Mouse (Mus musculus) hindbrain, embryonic 14.5 days (tissue): Measurements from ENCODE around the gene Amotl2. TPM values are rescaled to one million over a fixed set of nuclear protein-coding genes. Genes with fewer than 3 reads are reported as not detected.
"Not testable (repeated sequence)": the region's sequence is repeated elsewhere in the genome, so short reads cannot be mapped to it uniquely, and the experiment has no call there.

ENCODE experiments used
- ATAC-seq: fragments of 200-750 bp; cut with Nextera tagmentation; 2 replicates; pipeline ENCODE4 v1.8.0; 2017; ENCODE audit warnings: moderate number of reproducible peaks, mild to moderate bottlenecking, moderate TSS enrichment, moderate library complexity; ENCODE audit not compliant: low FRiP score
- DNase-seq: peaks from one replicate; pipeline ENCODE4 v3.0.0-alpha.2; 2015; ENCODE audit warnings: low spot score
- H3K27ac ChIP-seq: fragments of 300-500 bp; sonication (generic); 2 replicates; pipeline ENCODE4 v1.5.1; 2014; ENCODE audit warnings: mild to moderate bottlenecking, moderate library complexity
- H3K27me3 ChIP-seq: fragments of 300-500 bp; sonication (generic); 2 replicates; pipeline ENCODE4 v1.6.1; 2014; ENCODE audit warnings: mild to moderate bottlenecking, low read length, mixed read lengths; ENCODE audit not compliant: control insufficient read depth, insufficient read depth
- H3K36me3 ChIP-seq: fragments of 300-500 bp; sonication (generic); replicated peaks from 2 replicates; pipeline ENCODE4 v1.6.1; 2014; ENCODE audit not compliant: control insufficient read depth, insufficient read depth
- H3K4me1 ChIP-seq: fragments of 300-500 bp; sonication (generic); replicated peaks from 2 replicates; pipeline ENCODE4 v1.6.1; 2014; ENCODE audit warnings: antibody characterized with exemption, low read length, mixed read lengths; ENCODE audit not compliant: control insufficient read depth, insufficient read depth
- H3K4me2 ChIP-seq: fragments of 300-500 bp; sonication (generic); replicated peaks from 2 replicates; pipeline ENCODE4 v1.6.1; 2014; ENCODE audit warnings: mild to moderate bottlenecking, moderate library complexity
- H3K4me3 ChIP-seq: fragments of 300-500 bp; sonication (generic); replicated peaks from 2 replicates; pipeline ENCODE4 v1.5.1; 2014; ENCODE audit warnings: mild to moderate bottlenecking, low read length
- H3K9ac ChIP-seq: fragments of 300-500 bp; sonication (generic); 2 replicates; pipeline ENCODE4 v1.6.1; 2014
- H3K9me3 ChIP-seq: fragments of 300-500 bp; sonication (generic); 2 replicates; pipeline ENCODE4 v1.6.1; 2016; ENCODE audit warnings: low read length; ENCODE audit not compliant: control insufficient read depth
- WGBS: fragments of 180-500 bp; shearing (Covaris S2); extraction: QIAGEN DNeasy Blood & Tissue Kit; methylation state at CpG from one replicate; pipeline ENCODE4 v1.1.7; 2014; 5-methylcytosine and 5-hydroxymethylcytosine counted together
- polyA plus RNA-seq: library from polyadenylated mRNA; unstranded; fragments of >200 nt; fragmentation: Nextera tagmentation; extraction: Ambion mirVana; gene quantifications from 2 replicates; pipeline ENCODE4 v1.2.1, GENCODE M21; 2014

The Amotl2 gene
- polyA plus RNA-seq, 1 experiment from 2014 or later = 54.1 TPM

DNA sequence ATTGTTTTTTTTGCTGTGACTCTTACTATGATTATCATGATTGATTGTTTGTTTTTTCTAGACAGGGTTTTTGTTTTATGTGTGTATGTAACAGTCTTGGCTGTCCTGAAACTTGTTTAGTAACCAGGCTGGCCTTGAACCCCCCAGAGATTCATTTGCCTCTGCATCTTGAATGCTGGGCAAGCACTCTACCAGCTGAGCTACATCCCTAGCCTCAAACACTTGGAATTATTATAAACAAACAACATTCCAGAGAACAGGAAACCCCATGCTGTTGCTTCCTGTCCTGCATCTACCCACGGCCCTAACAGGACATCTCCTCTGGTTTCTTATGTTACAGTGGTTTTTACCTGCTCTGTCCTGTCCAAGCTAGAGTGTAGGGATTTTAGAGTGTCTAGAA lies 42.4 kb downstream of the Amotl2 start:
- H3K4me2 ChIP-seq = no peak overlapping the region
- H3K27me3 ChIP-seq = no peaks in the 10 kb centered on the region
- H3K4me3 ChIP-seq = no peak overlapping the region
- no peak for ATAC-seq
- no peak for DNase-seq
- 59% methylated on average over 1 of the region's 1 CpGs for WGBS
- H3K9me3 ChIP-seq = no peaks in the 10 kb centered on the region
- no peak overlapping the region for H3K9ac ChIP-seq
- no peaks in the 10 kb centered on the region for H3K36me3 ChIP-seq
- no peaks in the 10 kb centered on the region for H3K4me1 ChIP-seq
- H3K27ac ChIP-seq = peak overlapping the region; percentile 33; the same call in 1 of the 2 replicates

DNA sequence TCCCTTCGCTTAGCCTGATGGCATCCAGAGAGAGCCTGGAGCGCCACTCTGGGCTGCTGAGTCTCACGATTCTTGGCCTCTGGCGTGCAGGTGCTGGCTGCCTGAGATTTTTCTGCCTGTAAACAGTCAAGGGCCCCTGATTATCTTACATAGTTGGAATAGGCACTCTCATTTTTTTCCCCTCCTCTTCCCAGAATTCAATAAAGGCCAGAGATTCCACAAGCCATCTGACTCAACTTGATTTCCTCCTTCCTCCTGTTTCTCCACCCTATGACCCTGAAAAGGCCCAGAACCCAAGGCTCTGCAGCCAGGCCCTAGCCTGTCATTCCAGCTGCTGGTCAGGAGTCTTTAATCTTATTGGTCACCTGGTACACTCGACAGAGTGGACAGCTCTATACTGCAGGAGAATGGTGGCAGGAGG lies 43.1 kb downstream of the Amotl2 start:
- no peaks in the 10 kb centered on the region for H3K27me3 ChIP-seq
- H3K4me2 ChIP-seq = no peak overlapping the region
- H3K9ac ChIP-seq = no peak overlapping the region
- H3K9me3 ChIP-seq = no peaks in the 10 kb centered on the region
- no peak overlapping the region for H3K27ac ChIP-seq
- no peak for DNase-seq
- H3K36me3 ChIP-seq = no peaks in the 10 kb centered on the region
- no peak overlapping the region for H3K4me3 ChIP-seq
- H3K4me1 ChIP-seq = no peaks in the 10 kb centered on the region
- ATAC-seq = no peak
- WGBS = 69% methylated on average over 5 of the region's 5 CpGs

DNA sequence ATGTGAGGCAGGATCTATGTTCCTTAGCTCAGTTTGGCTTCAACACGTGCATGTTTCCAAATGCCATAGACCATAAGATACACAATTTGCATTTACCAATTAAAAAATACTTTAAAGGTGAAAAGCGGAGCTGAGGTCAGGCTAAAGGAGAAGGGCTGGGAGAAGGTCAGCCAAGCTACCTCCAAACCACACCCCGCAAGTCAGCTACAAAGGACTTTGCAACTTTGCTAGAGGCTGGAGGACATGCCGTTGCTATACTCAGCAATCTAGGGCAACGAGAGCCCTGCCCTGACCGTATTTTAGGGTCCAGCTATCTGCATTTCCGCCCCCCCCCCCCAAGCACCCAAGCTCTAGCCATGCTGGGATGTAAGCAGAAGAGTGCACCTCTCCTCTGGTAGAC lies 45.1 kb downstream of the Amotl2 start:
- no peak overlapping the region for H3K9ac ChIP-seq
- ATAC-seq = no peak
- H3K36me3 ChIP-seq = no peaks in the 10 kb centered on the region
- H3K4me2 ChIP-seq = no peak overlapping the region
- H3K27ac ChIP-seq = no peak overlapping the region
- no peak overlapping the region for H3K4me3 ChIP-seq
- DNase-seq = no peak
- WGBS = 89% methylated on average over 7 of the region's 7 CpGs
- no peaks in the 10 kb centered on the region for H3K27me3 ChIP-seq
- no peaks in the 10 kb centered on the region for H3K4me1 ChIP-seq
- H3K9me3 ChIP-seq = no peaks in the 10 kb centered on the region

DNA sequence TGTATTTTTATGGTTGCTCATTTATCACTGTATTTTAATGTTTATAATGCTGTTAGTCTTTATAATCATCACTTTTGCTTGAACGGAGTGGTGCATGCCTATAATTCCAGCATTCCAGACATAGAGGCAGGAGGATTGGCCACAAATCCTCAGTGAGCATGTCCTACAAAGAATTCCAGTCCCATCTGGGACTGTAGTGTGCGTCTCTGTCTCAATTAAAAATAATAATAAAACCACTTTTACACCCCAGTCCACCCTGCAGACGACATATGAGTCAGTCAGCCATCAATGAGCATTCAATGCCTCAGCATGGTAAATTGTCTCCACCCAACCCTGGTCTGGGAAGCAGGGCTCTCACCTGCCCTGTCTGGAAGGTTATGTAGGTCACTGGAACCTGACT lies 46.4 kb downstream of the Amotl2 start:
- no peak for DNase-seq
- Histone ChIP-seq H3K27me3 (no peaks in the 10 kb centered on the region), H3K27ac (no peak overlapping the region), H3K9me3 (no peaks in the 10 kb centered on the region), H3K9ac (no peak overlapping the region), H3K4me2 (no peak overlapping the region), H3K4me1 (no peaks in the 10 kb centered on the region), H3K4me3 (no peak overlapping the region), H3K36me3 (no peaks in the 10 kb centered on the region)
- no peak for ATAC-seq
- WGBS = 78% methylated on average over 3 of the region's 3 CpGs

DNA sequence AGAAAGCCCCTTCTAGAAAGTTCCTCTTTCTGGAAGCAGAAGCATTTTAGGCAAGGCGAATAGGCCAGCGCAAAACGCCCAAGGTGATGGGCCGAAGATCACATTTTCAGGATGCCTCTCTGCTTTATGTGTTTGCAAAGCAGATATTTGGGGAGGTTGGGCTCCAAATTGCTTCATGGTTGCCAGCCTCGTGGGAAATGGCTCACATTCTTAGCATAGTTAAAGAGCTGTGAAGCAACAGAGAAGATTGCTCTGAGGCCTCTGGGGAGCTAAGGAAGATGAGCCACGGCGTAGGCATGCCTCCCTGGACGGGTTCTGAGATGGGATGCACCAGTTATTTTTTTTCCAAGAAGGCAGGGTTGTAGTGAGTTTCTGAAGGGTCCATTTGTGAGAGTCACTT lies 47.0 kb downstream of the Amotl2 start:
- no peaks in the 10 kb centered on the region for H3K9me3 ChIP-seq
- no peaks in the 10 kb centered on the region for H3K4me1 ChIP-seq
- WGBS = 71% methylated on average over 8 of the region's 8 CpGs
- no peaks in the 10 kb centered on the region for H3K36me3 ChIP-seq
- no peak for DNase-seq
- no peak overlapping the region for H3K27ac ChIP-seq
- no peak overlapping the region for H3K4me2 ChIP-seq
- no peaks in the 10 kb centered on the region for H3K27me3 ChIP-seq
- no peak for ATAC-seq
- H3K9ac ChIP-seq = no peak overlapping the region
- no peak overlapping the region for H3K4me3 ChIP-seq

DNA sequence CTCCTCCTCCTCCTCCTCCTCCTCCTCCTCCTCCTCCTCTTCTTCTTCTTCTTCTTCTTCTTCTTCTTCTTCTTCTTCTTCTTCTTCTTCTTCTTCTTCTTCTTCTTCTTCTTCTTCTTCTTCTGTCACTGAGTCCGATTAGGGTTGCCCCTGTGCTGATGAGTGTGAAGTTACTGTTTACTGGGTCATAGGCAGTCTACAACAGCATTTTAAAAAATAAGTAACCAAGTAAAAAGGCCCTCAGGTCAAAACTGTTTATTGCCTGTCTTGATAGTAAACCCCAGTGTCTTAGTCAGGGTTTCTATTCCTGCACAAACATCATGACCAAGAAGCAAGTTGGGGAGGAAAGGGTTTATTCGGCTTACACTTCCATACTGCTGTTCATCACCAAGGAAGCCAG lies 48.1 kb downstream of the Amotl2 start:
- H3K4me3 ChIP-seq, H3K4me1 ChIP-seq, H3K27me3 ChIP-seq, H3K4me2 ChIP-seq, ATAC-seq, H3K9me3 ChIP-seq, H3K36me3 ChIP-seq, DNase-seq, H3K27ac ChIP-seq, H3K9ac ChIP-seq: not testable (repeated sequence)
- whole genome bisulfite sequencing = 90% methylated on average over 1 of the region's 2 CpGs

DNA sequence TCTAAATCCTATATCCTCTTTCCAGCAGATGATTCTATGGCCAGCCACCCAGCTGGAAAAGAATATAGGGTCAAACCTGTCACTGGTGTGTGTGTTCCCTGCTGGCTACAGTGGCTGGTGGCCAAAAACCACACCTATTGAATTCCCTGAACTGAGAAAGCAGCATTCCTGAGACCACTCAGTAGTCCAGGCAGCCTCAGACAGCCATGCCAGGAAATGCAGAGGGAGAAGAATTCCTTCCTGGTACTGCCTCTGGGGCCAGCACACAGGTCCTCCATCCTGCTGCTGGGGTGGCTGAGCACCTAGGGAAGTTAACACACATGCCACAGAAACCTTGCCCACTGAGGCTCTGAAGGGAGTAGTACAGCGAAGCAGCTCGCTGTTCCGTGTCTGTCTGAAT lies 50.3 kb downstream of the Amotl2 start:
- no peak overlapping the region for H3K27ac ChIP-seq
- ATAC-seq (no peak), DNase-seq (no peak)
- no peak overlapping the region for H3K4me2 ChIP-seq
- no peaks in the 10 kb centered on the region for H3K36me3 ChIP-seq
- 81% methylated on average over 3 of the region's 3 CpGs for WGBS
- H3K27me3 ChIP-seq = no peaks in the 10 kb centered on the region
- H3K9me3 ChIP-seq = no peaks in the 10 kb centered on the region
- H3K9ac ChIP-seq = no peak overlapping the region
- no peak overlapping the region for H3K4me3 ChIP-seq
- no peaks in the 10 kb centered on the region for H3K4me1 ChIP-seq

DNA sequence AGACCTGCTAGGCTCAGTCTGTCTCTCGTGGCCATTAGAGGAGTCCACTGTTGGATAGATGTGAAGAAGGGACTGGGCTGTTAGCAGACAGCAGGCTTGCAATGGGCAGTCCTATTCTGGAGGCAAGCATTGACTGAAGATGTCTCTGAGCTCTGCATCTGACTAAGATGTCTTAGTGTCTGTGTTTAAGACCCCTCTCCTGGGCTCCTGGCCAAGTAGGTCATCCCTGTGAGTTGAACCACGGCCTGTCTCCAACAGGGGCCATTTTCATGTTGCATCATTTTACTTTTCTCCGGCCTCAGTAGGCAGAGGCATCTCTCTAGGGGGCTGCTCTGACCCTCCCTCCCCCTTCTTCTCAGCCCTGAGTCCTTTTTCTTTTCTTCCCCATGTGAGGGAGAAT lies 52.8 kb downstream of the Amotl2 start:
- Histone ChIP-seq H3K4me2 (no peak overlapping the region), H3K9ac (no peak overlapping the region), H3K4me3 (no peak overlapping the region), H3K9me3 (no peaks in the 10 kb centered on the region), H3K36me3 (no peaks in the 10 kb centered on the region), H3K4me1 (no peaks in the 10 kb centered on the region), H3K27ac (no peak overlapping the region), H3K27me3 (no peaks in the 10 kb centered on the region)
- ATAC-seq (no peak), DNase-seq (no peak)
- WGBS = 53% methylated on average over 3 of the region's 3 CpGs

DNA sequence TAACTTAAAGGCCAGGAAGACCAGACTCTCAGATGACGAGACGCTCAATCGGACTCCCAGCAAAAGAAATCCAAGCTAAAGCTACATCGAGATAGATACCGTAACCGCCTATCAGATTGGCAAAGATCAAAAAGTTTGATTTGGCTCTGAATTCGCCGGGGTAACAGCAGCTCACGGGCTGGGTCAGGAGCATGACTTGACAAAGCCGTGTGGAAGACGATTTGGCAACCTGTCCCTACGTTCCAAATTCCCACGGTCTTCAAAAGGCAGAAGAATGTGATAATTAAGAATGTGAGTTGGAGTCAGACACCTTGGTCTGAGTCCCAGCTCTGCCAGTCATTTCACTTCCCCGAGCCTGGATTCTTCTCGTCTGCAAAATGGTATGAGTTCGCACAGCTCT lies 53.7 kb downstream of the Amotl2 start:
- DNase-seq = no peak

DNA sequence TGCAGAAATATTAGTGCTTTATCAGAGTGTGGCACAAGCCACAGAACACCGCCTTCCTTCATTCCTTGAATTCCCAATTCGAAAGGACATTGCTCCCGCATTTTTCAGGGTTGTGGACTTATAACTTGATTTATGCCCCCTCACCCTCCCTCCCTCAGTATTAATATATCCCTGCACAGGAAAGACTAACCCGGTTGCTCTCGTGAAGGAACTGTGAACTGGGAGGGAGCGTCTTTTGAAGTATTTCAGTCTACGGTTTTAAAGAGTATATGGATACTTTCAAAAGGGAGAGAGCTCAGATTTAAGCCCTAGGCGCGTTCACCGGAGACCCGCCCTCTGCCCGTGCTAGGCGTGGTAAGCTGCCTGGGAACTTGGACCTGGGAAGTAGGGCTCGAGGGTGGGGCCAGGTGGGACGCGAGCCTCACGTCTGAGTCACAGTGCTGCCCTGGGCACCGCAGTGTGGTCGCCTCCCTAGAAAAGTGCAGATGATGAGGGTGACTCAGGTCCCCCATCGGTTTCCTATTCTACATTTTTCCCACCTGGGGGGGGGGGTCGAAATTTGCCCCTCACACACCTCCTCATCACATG lies 54.9 kb downstream of the Amotl2 start:
- Histone ChIP-seq H3K4me1 (no peaks in the 10 kb centered on the region), H3K27ac (no peak overlapping the region), H3K9me3 (no peaks in the 10 kb centered on the region), H3K36me3 (no peaks in the 10 kb centered on the region), H3K9ac (no peak overlapping the region), H3K4me3 (no peak overlapping the region), H3K27me3 (no peaks in the 10 kb centered on the region), H3K4me2 (no peak overlapping the region)
- no peak for ATAC-seq
- WGBS = 54% methylated on average over 21 of the region's 21 CpGs
- DNase-seq = no peak

More for the DNA sequence above, 53.7 kb downstream of the Amotl2 start:
- Histone ChIP-seq H3K4me2 (no peak overlapping the region), H3K36me3 (no peaks in the 10 kb centered on the region), H3K9me3 (no peaks in the 10 kb centered on the region), H3K27me3 (no peaks in the 10 kb centered on the region), H3K27ac (no peak overlapping the region), H3K9ac (no peak overlapping the region), H3K4me1 (no peaks in the 10 kb centered on the region), H3K4me3 (no peak overlapping the region)
- 73% methylated on average over 16 of the region's 16 CpGs for WGBS
- ATAC-seq = no peak
